Mouse (Mus musculus) gastrocnemius, postnatal 36 days (tissue): ENCODE results near the gene Mfsd4b3. TPM values are rescaled to one million over a fixed set of nuclear protein-coding genes. Genes with fewer than 3 reads are reported as not detected.
"Not testable (repeated sequence)": the region's sequence is repeated elsewhere in the genome, so short reads cannot be mapped to it uniquely, and the experiment has no call there.

Experiments
- DNase-seq, 2 experiments: peaks; one replicate each; pipeline ENCODE4 v3.0.0; 2022
- intact Hi-C: fragments of 180-260 bp; cut with DNase I; formaldehyde crosslinking; loops from one replicate; pipeline ENCODE4 v1.15.1; 2025
- total RNA-seq, 2 experiments: library from RNA; stranded (reverse); gene quantifications; 2 replicates each; pipeline ENCODE4 v1.2.3; 2021

Gene Mfsd4b3
- total RNA-seq, 2 experiments from 2014 or later, result 3.9 to 4.6 TPM

GRCm38 (mm10) chr10:39936553-39936952, 23.4 kb downstream of the Mfsd4b3 start:
- intact Hi-C loops, result no loop called here
- no peak for DNase-seq

- peak in 1 of 2 experiments; percentile 10 for DNase-seq
- intact Hi-C loops, result no loop called here
Measured at GRCm38 (mm10) chr10:39926616-39927139, 33.3 kb downstream of the Mfsd4b3 start, which contains the start of gene Mfsd4b2. Gene Mfsd4b2, minus strand, starts transcription at chr10:39926923.

- intact Hi-C loops, DNase-seq: not testable (repeated sequence)
Measured at GRCm38 (mm10) chr10:39924556-39924955, 35.4 kb downstream of the Mfsd4b3 start.

- intact Hi-C loops, result no loop called here
- no peak for DNase-seq
Measured at GRCm38 (mm10) chr10:39912616-39913015, 47.3 kb downstream of the Mfsd4b3 start.

- intact Hi-C loops, result no loop called here
Measured at GRCm38 (mm10) chr10:39908768-39909441, 51.0 kb downstream of the Mfsd4b3 start.

GRCm38 (mm10) chr10:39906799-39907658, 52.9 kb downstream of the Mfsd4b3 start:
- intact Hi-C loops, result no loop called here
- DNase-seq, result no peak

More at GRCm38 (mm10) chr10:39908768-39909441, 51.0 kb downstream of the Mfsd4b3 start:
- DNase-seq, result no peak

GRCm38 (mm10) chr10:39904191-39904590, 55.8 kb downstream of the Mfsd4b3 start:
- DNase-seq, result no peak
- intact Hi-C loops, result no loop called here

- intact Hi-C loops, result loop anchor here (5.0 kb wide), 1 partner anchor 63 kb away; the partner anchor contains the start of gene Mfsd4b3
- DNase-seq, result peak; percentile 74 to 77
Measured at GRCm38 (mm10) chr10:39898874-39899371, 61.0 kb downstream of the Mfsd4b3 start, which contains the start of gene Mfsd4b4. Gene Mfsd4b4, minus strand, starts transcription at chr10:39899238.

Other genes starting within 250 kb of the Mfsd4b3 start
- 10 to 100 TPM; 26.6 to 30.6 TPM for gene Rev3l, start 228.0 kb downstream of the Mfsd4b3 start, total RNA-seq
- gene Mfsd4b4, start 60.9 kb downstream of the Mfsd4b3 start, total RNA-seq, result 1 to 10 TPM; 1.8 to 2.1 TPM
- gene Mfsd4b2, start 33.2 kb downstream of the Mfsd4b3 start, total RNA-seq, result under 1 TPM; 0.10 to 0.22 TPM
- under 1 TPM; 0.38 to 0.47 TPM for gene Mfsd4b5, start 26.5 kb upstream of the Mfsd4b3 start, total RNA-seq
- gene Mfsd4b1, start 65.1 kb upstream of the Mfsd4b3 start, total RNA-seq, result 1 to 10 TPM; 2.4 to 2.5 TPM
- gene Slc16a10, start 182.1 kb upstream of the Mfsd4b3 start, total RNA-seq, result 10 to 100 TPM; 35.3 to 40.5 TPM